Mouse (Mus musculus): ENCODE data around the gene Akr1c18. TPM values are rescaled to one million over a fixed set of nuclear protein-coding genes. Genes with fewer than 3 reads are reported as not detected.
"Not testable (repeated sequence)": the region's sequence is repeated elsewhere in the genome, so short reads cannot be mapped to it uniquely, and the experiment has no call there.

The Akr1c18 gene
- total RNA-seq (2021), result under 1 TPM in 1 of 2 experiments, not detected in 1; 0.58 TPM

DNA sequence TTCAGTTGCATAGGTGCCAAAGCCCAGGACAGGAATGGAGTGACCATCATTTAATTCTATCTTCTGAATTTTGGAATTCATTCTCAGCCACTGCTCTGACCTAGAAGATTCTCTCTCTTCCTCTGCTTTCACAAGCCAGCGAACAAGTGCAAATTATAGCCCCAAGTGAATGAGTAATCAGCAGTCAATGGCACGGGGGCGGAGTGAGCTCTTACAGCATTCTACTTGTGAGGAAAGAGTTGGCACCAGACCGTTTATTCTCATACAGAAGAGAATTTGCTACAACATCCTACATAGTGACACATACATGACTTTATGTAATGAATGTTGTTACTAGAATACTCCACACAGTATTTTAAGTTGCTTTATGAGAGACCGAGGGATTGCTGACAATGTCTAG, at the start of gene Akr1c18:
Gene Akr1c18 (minus strand): TSS at position 137 of the 400 bp plus-strand sequence.
- no peak for DNase-seq
- intact Hi-C loops (cut with DNase I), result no loop called here

DNA sequence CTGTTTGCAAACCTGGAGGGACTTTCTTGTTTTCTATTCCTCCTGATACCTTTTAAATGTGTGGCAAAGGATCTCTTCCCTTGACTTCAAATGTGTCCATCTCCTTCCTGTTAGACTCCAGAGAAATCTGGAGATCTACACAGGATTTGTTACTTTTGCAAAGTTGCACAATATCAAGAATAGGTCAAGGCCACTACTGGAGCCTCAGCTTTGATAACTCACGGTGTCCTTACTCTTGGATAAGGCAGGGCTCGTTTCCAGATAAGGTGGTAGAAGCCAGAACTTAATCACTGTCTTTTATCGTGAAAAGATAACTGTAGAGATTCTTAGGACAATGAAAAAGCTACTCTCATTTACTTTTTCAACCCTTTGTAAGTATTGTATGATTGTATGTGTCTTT, 42.1 kb upstream of the Akr1c18 start:
- intact Hi-C loops (cut with DNase I), result no loop called here
- DNase-seq, result no peak

DNA sequence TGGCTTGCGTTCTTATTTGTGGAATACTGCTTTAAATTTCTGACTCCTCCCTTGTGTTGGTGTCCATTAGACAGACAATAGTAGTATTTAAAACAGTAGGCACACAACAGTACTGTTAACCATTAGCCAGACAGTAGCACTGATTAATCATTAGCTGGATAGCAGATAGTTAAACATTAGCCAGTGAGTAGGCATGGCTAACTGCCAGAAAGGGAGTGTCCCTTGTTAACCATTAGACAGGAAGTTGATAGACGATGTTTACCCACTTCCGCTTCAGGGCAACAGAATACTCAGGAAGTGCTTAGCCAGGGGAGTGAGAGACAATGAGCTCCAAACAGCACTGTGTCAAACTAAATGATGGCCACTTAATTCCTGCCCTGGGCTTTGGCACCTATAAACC, 40.5 kb upstream of the Akr1c18 start, which contains the start of gene Akr1c13:
Gene Akr1c13 (plus strand): TSS at position 247 of the 400 bp plus-strand sequence.
- intact Hi-C loops (cut with DNase I), result no loop called here
- DNase-seq, result no peak

DNA sequence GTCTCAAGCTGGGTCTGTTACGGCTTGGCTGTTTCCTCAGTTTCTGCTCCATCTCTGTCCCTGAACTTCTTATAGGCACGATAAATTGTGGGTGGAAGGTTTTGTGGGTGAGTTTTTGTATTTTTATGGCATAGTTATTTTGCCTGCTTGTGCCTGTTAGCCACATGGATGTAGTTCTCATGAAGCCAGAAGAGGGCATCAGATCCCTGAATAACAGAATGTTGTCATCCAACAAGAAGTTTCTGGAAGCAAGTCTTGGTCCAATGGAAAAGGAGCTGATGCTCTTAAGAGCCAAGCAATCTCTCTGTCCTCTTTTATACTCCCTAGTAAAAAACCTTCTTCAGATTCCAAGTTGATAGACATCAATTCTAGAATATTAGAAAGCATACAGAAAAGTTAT, 37.7 kb upstream of the Akr1c18 start:
- no peak for DNase-seq
- intact Hi-C loops (cut with DNase I), result loop anchor here (5.0 kb wide), 1 partner anchor 94 kb away; no protein-coding TSS in a partner anchor

DNA sequence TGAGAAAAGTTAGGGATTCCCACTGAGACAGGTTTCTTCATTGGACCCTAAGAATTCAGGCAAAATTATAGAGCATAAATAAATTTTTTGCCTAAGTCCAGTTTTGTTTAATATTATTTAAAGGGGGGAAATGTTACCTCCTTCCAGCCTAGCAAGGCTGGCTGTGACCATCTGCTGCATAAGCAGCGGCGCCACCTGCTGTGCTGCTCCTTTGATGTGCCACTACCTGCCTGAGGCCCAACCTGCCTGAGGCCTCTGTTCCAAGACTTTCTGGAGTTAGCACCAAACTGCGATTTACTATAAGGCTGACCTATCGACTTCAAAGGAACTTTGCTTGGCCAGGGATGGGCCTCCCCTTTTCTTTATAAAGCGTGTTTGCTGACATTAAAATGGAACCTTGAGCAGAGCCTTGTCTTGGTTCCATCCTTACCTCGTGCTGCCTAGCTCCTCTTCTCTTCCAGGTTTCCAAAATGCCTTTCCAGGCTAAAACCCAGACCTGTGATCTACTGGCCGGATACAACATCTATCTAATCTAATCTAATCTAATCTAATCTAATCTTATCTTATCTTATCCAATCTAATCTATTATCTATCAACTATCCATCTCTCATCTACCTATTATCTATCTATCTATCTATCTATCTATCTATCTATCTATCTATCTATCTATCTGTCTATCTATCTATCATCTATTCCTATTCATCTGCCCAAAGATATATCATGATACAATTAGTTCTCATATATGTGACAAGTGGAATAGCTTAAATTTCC, 36.4 kb upstream of the Akr1c18 start:
- DNase-seq, result not testable (repeated sequence)
- intact Hi-C loops (cut with DNase I), result loop anchor here (5.0 kb wide), 1 partner anchor 95 kb away; no protein-coding TSS in a partner anchor

DNA sequence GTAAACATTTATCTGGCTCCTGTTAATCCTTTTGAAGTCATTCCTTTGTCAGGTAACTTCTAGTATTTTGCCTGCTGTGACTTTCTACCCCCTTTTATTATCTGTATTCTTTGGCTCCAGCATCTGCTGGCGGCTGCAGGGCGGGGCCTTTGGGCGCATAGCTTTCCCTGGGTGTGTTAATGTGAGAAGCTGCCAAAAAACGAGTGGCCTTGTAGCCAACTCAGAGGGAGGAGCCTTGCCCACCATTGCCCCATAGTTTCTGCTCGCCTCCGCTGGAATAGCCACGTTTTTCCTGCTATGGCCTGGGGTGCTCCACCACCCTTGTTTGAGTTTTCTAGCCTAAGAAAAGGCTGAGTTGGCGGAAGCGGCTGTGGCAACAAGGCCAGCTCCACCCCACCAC, 32.7 kb upstream of the Akr1c18 start:
- intact Hi-C loops (cut with DNase I), result no loop called here

DNA sequence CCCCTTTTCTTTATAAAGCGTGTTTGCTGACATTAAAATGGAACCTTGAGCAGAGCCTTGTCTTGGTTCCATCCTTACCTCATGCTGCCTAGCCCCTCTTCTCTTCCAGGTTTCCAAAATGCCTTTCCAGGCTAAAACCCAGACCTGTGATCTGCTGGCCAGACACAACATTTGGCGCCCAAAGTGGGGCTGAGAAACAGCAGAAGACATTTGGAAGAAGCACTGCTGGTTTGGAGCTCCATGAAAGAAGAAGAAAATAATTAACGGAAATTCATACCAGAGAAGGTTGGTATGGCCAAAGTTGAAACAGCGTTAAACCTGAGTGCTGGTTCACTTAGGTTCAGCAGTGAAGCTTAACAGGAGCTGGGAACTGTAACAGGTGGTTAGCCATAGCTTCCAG, 30.9 kb upstream of the Akr1c18 start:
- DNase-seq; intact Hi-C loops (cut with DNase I): not testable (repeated sequence)

More for the DNA sequence above, 32.7 kb upstream of the Akr1c18 start:
- no peak for DNase-seq

DNA sequence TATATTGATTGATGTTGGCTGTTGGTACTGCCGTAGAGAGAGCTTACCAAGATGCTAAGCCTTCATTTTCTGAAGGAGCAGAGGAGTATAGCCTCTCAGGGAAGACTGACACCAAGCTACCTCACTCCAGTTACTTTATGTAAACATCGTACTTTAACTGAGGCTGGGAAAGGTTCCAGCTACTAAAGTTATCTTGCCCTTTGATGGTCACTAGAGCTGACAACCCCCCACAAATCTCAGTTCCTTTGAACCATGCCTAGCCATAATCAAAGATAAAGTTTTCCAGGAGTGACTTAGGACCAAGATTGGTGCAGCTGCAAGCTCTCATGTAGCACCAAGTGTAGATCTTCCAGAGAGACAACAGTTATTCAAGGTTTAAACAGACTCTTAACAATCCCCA, 22.5 kb upstream of the Akr1c18 start:
- DNase-seq, result no peak
- intact Hi-C loops (cut with DNase I), result no loop called here

DNA sequence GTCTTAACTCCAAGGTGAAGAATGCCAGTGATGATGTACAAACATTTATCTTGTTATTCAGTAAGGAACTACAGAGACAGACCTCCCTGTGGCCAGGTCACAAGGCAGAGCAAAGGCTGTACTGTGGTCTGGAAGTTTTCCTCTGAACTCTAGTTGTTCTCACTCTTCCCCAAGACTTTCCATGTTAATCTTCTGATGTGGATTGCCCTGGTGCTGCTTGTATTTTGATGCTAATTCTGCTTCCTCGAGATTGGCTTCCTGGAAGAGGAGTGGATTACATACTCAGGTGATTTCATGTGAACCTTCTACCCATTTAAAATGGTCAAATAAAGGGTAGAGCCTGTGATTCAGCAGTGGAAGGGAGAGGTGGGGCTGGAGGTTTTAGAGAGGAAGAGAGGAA, 17.6 kb upstream of the Akr1c18 start:
- no peak for DNase-seq
- intact Hi-C loops (cut with DNase I), result no loop called here

DNA sequence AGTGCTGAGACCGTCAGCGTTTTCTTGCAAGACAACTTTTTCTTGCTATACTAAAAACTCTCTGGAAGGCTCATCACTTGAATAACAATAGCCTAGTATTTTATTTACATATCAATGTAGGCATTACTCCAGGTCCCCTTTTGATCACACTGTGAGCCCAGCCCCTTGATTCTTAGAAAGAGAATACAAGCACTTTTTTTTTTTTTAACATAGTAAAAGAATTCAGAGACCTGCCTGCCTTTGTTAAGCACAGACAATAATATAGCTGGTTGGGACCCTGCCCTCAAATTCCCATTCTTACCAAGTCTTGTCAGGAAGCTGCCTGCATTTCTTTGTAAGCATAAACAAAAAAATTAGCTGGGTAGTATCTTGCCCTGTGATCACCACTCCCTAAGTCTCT, 4.8 kb upstream of the Akr1c18 start:
- intact Hi-C loops (cut with DNase I), result no loop called here
- no peak for DNase-seq

DNA sequence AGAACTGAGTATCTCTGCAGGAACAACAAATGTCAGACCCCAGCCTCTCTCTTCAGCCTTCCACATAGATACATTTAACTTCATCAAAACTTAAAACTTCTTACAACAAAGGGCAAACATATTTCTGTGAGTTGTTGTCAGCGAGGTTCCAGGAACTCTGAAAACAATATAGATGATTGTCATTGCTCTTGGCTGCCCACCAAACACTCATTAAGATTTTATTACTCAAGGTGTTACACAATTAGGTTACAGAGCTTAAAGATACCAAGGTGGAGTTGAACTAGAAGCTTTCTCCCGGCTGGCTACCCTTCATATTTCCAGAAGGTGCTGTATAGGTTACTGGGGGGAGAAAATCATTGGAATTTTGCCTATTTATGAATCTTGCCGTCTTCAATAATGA, 3.1 kb upstream of the Akr1c18 start:
- no peak for DNase-seq

DNA sequence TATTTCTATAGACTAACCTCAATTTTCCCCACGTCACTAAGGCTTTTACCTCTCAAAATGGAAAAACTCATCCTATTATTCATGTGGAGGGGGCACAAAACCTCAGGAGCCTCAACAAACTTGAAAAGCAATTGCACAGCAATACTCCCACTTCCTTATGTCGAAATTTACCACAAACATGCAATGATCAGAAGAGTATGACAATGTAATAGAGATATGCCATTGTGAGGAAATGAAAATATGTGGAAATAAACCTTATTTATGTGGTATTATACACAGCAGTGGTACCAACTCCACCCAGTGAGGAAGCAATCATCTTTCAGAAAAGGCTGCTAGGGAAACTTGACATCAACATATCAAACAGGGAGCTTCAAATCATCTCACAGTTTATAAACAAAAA, 2.5 kb upstream of the Akr1c18 start:
- intact Hi-C loops (cut with DNase I), result no loop called here
- DNase-seq, result no peak

More for the DNA sequence above, 3.1 kb upstream of the Akr1c18 start:
- intact Hi-C loops (cut with DNase I), result no loop called here

DNA sequence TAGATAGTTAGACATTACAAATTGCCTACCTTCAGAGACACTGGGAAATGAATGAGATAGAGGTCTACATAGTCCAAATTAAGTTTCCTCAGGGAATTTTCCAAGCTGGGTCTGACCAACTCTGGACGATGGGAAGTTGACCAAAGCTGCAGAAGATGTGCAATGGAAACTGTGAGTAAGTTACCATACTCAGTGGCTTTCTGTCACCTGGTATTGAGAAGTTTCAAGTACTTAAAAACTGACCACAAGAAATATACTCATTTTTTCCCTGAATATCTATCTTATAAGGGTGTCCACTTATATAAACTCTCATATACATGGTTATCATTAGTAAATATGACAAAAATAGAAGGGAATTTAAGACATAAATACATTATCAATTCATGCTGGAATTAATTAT, 6.2 kb downstream of the Akr1c18 start:
- no peak for DNase-seq

DNA sequence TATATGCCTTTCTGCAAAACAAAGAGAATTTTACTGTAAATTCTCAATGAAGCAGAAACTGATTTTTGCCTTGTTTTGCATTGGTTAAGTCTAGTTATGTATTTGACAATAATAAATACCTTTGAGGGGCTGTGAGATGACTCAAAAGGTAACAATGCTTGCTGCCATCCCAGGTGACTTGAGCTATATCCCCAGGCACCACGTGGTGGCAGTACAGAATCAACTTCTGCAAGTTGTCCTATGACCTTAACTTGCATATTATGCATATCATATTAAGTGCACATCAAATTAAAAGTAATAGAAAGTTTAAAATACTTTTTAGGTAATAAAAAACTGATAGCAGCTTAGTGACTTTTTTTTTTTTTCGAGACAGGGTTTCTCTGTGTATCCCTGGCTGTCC, 17.4 kb downstream of the Akr1c18 start:
- intact Hi-C loops (cut with DNase I), result no loop called here
- no peak for DNase-seq

More for the DNA sequence above, 6.2 kb downstream of the Akr1c18 start:
- intact Hi-C loops (cut with DNase I), result no loop called here

DNA sequence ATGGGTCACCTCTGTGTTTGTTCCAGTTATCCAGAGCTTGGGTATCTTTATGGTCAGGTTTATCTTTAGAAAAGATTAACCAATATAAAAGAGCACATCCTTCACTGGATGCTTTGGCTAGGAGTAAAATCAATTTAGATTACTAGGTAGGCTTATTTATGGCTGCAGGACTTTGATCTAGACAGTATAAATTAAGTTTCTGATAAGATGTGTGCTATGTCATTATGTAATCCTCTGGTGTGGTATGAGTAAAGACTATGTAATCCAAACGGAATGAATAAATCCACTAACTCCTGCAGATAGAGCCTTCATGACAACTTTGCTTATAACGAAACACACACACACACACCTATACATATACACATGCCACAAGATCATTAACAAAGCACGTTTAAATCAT, 18.7 kb downstream of the Akr1c18 start:
- intact Hi-C loops (cut with DNase I), result no loop called here

DNA sequence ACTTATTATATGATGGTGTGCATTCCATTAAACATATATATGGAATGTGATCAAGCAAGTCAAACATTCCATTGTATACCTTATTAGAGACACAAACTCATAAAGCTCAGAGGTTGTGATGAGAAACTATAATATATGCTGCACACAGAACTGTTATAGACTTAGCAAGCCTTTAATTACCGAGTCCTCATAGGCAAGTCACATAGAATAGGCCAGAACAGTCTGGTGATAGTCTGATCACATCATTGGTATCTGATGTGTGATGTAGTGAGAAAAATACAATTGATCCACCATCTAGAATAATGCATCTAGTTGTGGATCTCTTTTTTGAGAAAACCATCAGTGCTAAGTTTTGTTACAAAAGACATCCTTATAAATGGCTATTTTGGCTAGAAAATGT, 19.1 kb downstream of the Akr1c18 start:
- DNase-seq, result no peak
- intact Hi-C loops (cut with DNase I), result no loop called here

More for the DNA sequence above, 18.7 kb downstream of the Akr1c18 start:
- no peak for DNase-seq

DNA sequence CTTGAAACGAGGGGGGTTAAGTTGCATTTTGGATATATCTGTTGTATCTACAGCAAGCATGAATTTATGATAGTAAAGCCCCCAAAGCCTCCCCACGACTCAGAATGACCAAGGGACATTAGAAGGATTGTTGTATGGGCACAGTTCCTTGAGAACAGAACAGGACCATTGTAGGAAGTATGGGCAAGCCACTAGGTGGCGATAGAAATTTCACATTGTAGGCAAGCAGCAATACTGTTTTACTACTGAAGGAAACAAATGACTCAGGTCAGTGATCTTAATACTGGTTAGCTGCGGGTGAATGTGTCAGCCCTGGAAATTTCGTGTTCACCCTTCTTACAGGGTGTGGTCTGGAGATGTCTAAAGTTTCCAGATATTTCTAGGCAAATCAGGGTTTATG, 21.4 kb downstream of the Akr1c18 start:
- DNase-seq, result peak; percentile 4
- intact Hi-C loops (cut with DNase I), result no loop called here

DNA sequence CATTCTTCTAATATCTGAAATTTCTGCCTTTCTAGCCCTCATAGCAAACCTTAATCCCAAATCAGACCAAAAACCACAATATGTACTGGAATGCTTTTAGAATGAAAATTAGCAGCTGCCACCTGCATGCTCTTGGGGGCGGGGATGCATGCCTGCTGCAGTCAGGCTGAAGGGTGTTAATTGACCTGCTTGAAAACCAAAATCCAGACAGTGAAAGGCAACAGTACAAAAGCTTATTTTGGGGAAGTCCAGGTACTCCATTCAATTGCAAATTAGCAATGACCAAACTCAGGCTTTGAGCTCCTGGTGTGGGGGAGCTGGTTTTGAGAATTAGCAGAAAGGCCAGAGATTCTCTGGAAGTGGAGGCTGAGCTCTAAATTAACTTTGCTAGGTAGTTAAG, 24.6 kb downstream of the Akr1c18 start:
- intact Hi-C loops (cut with DNase I); DNase-seq: not testable (repeated sequence)

DNA sequence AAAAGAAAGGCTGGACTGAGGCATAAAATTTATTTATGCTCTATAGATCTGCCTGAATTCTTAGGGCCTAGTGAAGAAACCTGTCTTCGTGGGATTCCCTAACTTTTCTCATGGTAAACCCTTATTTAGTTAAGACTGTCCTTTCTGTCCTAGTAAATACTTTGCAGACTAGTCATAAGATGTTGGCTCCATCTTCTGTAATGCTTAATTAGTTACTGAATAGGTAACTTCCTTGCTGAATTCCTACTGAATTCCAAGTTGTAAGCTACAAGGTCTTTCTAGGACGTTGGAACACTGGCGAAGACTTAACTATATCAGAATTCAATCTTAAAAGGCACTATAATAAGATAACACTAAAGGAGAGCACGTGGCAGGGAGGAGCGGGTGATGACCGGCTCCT, 26.0 kb downstream of the Akr1c18 start:
- intact Hi-C loops (cut with DNase I); DNase-seq: not testable (repeated sequence)

DNA sequence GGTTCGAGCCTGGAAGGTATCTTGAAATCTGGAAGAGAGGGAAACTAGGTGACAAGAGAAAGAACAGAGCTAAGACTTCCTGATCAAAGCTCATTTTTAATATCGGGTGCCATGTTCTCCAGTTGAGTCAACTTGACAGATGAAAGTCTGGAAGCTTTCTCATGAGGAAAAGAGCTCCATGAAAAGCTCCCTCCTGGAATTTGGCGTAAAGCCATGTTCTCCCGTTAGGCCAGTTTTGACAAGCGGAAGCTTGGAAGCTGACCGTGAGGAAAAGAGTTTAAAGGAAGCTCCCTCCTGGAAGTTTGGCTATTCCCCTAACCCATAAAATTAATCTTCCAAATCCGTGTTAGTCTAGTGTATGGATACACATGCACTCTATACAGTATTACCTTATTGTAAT, 27.3 kb downstream of the Akr1c18 start:
- peak; percentile 6 for DNase-seq
- intact Hi-C loops (cut with DNase I), result no loop called here

DNA sequence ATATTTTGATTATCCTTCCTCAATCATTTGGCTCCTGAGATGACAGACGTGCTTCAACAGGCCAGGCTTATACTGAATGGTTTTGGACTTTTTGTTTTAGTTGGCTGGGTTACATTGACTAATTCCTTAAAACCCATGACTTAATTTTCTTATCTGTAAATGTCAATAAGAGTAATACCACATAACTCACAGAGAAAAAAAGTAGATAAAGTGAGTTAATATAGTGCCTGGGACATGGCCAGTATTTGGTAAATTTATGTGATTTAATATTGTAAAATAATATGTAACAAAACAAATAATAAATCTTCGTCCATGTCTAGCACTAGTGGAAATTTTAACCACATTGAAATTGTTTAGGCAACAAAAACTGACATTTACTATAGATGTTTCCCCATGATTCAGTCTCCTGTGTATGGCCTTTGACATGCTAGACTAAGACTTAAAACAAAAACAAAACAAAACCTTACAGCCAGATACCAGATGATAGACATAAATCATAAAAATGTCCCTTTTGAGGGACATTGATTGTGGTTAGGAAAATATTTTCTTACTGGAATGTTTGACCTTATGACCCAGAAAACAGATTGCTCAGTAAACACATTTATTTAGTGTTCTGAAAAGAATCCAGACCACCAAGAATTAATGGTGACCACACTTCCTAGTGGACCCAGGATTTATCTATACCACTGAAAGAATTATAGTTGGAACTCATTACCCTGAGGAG, 31.1 kb downstream of the Akr1c18 start:
- intact Hi-C loops (cut with DNase I), result no loop called here
- DNase-seq, result no peak

Data from left cerebral cortex, postnatal 4 days (tissue).